Mouse (Mus musculus) stomach, postnatal 0 days (tissue): ENCODE data around the gene Epha4.

ENCODE experiments used
- CTCF ChIP-seq: IDR thresholded peaks from 2 replicates; pipeline ENCODE4 v1.5.1; 2016; ENCODE audit warnings: antibody characterized with exemption, low read depth, mild to moderate bottlenecking, moderate library complexity
- EP300 ChIP-seq: optimal IDR thresholded peaks from 2 replicates; pipeline ENCODE3; 2016; ENCODE audit warnings: antibody characterized with exemption

- TF ChIP-seq EP300 (no peak), CTCF (no peak)
Measured at GRCm38 (mm10) chr1:77487856-77488462, 26.9 kb downstream of the Epha4 start.
